Mouse (Mus musculus) brain, adult 2 months (tissue): Measurements from ENCODE around the gene Gm20906.
"Not testable (repeated sequence)": the region's sequence is repeated elsewhere in the genome, so short reads cannot be mapped to it uniquely, and the experiment has no call there.

ENCODE experiments used
- DNase-seq: peaks from one replicate; pipeline ENCODE4 v3.0.0; 2011; ENCODE audit warnings: low read depth, low spot score

Gene Gm20906

GRCm38 (mm10) chrY:87550666-87551065 is at the start of gene Gm20906:
Gene Gm20906, plus strand, starts transcription at chrY:87550966.
- DNase-seq, result not testable (repeated sequence)
